Mouse (Mus musculus) left cerebral cortex, adult 11 months (tissue): ENCODE data around the gene Arv1.

Experiments
- DNase-seq: peaks from one replicate; pipeline ENCODE4 v3.0.0; 2022; ENCODE audit warnings: low spot score

Gene Arv1

GRCm38 (mm10) chr8:124732828-124733227, 10.9 kb downstream of the Arv1 start:
- no peak for DNase-seq

GRCm38 (mm10) chr8:124735371-124735911, 13.5 kb downstream of the Arv1 start:
- no peak for DNase-seq

GRCm38 (mm10) chr8:124739268-124739667, 17.3 kb downstream of the Arv1 start:
- no peak for DNase-seq

- no peak for DNase-seq
Measured at GRCm38 (mm10) chr8:124746661-124747060, 24.7 kb downstream of the Arv1 start.

- DNase-seq, result no peak
Measured at GRCm38 (mm10) chr8:124751191-124751590, 29.3 kb downstream of the Arv1 start.

- no peak for DNase-seq
Measured at GRCm38 (mm10) chr8:124751709-124752173, 29.8 kb downstream of the Arv1 start, which contains the start of gene Fam89a. TSS of gene Fam89a (minus strand) at chr8:124751832.

DNA sequence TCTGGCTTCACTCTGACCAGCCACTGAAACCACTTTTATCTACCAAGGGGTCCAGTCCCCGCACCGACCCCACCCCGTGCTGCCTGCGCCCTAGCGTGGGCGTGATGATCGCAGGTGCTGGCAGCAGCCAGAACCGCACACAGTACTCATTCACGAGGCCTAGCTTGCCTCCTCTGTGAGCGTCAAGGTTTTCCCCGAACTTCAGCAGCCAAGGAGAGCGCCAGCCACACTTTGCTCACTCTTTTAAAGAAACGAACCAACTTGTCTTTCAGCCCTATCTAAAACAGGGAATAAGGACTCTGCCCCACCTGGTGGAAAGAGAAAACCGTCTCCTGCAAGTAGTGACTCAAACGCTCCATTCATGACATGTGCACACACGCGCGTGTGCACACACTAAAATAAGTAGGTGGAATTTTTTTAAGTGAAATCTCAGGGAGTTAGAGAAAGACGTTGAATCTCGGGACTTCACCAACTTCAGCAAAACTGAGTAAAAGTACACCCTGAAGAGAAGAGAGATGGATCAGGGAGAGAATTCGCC, 30.5 kb downstream of the Arv1 start:
- DNase-seq, result no peak

GRCm38 (mm10) chr8:124754101-124754791, 32.3 kb downstream of the Arv1 start:
- no peak for DNase-seq

- DNase-seq, result no peak
Measured at GRCm38 (mm10) chr8:124754792-124755190, 32.9 kb downstream of the Arv1 start.

DNA sequence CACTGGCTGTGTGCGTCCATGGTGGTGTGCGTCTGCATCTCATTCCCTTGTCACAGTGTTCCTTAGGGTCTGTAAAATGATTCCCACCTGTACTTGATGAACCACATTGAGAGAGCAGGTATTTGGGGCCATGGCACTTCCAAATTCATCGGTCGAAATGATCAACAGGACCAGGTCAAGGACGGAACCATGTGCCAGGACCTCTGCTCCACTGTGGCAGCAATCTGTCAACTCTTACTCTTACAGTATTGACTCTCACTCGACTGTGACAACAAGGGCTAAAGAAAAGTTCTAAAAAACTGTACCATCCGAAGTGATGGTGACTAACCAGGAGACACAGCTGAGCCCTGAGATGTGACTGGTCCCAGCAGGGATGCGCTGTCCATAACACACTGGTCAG, 33.5 kb downstream of the Arv1 start:
- DNase-seq, result no peak

- no peak for DNase-seq
Measured at GRCm38 (mm10) chr8:124756153-124756552, 34.2 kb downstream of the Arv1 start.

DNA sequence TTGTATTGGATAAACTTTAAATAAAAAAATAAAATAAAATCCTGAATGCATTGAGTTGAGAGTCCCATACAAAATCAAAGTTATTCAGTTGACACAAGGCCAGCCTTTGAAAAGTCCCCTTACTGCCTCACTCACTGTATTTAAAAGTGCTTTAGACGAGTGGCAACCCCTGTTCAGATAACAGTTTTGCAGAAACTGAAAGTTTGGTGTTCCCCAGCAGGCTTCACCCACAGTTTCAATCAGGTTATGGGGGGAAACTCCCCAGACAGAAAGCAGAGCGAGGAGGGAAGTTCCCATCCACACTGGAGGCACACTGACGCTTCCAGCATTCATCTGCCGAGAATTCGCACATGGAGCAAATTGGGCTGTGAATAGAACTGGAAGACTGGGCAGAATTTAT, 34.7 kb downstream of the Arv1 start:
- no peak for DNase-seq

DNA sequence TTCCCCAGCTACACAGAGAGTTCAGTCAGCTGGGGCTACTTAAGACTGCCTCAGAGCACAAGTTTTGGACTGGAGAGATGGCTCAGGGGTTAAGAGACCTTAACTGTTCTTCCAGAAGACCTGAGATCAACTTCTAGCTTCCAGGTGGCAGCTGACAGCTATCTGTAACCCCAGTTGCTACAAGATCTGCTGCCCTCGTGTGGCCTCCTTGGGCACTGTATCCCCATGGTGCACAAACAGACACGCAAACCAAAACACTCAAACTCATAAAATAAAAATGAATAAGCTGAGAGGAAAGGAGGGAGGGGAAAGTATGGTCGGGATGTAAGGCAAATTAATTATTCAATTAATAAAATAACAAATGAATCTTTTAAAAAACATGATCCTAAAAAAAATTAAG, 36.6 kb downstream of the Arv1 start:
- DNase-seq, result no peak

GRCm38 (mm10) chr8:124763061-124763460, 41.1 kb downstream of the Arv1 start:
- no peak for DNase-seq

GRCm38 (mm10) chr8:124772389-124772788, 50.5 kb downstream of the Arv1 start:
- DNase-seq, result no peak

- no peak for DNase-seq
Measured at GRCm38 (mm10) chr8:124775695-124776094, 53.8 kb downstream of the Arv1 start.

DNA sequence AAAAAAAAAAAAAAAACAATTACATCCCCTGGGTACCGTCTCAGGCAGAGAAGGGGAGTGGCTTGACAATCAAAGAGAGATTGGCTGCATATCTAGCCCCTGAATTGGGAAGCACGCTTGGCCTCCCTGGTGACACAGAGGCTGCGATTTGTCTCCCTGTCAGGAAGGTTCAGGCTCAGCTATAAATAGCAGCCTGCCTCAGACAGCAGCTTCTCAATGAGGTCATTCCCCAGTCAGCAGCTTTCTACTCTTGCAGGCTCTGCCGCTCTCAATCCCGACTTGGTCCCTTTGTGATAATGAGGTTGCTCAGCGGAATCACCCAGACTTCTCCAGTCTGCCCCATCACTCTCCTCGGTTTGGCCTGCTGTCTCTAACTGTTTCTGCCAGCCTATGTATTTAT, 58.3 kb downstream of the Arv1 start:
- DNase-seq, result no peak

- no peak for DNase-seq
Measured at GRCm38 (mm10) chr8:124782431-124782830, 60.5 kb downstream of the Arv1 start.

DNA sequence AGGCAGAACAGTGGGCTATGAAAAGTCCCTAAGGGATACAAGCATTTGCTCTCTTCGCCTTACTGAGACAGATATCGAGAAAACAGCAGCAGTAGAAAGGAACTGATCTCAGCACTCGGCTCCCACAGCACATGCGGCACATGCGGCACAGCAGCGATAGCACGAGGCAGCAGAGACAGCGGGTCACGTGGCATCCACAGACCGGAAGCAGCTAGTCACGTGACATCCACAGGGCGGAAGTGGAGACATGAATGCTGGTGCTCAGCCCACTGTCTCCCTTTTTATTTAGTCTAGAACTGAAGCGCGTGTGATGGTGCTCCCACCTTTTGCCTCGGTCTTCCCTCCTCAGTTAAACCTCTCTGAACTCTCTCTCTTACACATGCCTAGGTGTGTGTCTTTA, 61.3 kb downstream of the Arv1 start:
- no peak for DNase-seq
